10 mouse cellular contexts compared by ENCODE assay signal in the genomic region with DNA sequence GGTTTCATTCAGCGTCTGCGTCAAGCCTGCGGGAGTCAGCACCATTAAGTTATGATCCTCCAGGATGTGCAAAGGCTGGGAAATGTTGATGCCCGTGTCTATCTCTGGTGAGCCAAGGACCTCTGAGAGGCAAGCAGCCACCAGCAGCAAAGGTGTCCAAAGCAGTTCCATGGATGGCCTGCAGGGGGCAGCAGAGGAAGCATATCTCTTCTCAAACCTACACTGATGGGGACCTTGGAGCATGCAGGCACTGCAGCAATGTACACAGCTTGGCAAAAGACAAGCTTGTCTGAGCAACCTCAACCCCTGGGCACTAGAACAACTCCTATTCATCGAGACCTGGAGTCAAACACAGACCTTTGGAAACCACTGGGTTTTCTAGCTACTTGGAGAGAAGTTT. TPM values are rescaled to one million over a fixed set of nuclear protein-coding genes. Genes with fewer than 3 reads are reported as not detected.
DNase-seq lines count a peak whose midpoint lies in the region; ATAC-seq and TF ChIP-seq lines count a peak whose summit lies in the region.
"Had no signal": no experiment of that assay in that cellular context is flagged by ENCODE, and none has a peak within 500 bp of the region (broad histone marks: within the 10 kb centered on the region; RNA-seq: fewer than 3 reads in every experiment).

No protein-coding gene starts in this region.

- peak; percentile 77 for DNase-seq in hindbrain, embryonic 11.5 days (ENCODE audit: low spot score)
- peak; percentile 24 for DNase-seq in embryonic facial prominence, embryonic 14.5 days (ENCODE audit: low spot score)
- DNase-seq in left cerebral cortex, postnatal 4 days: peak; percentile 75
- peak; percentile 22 for DNase-seq in thymus, postnatal 25 days

- H3K9ac ChIP-seq in hindbrain, embryonic 11.5 days (ENCODE audit: low read depth, low read length): no peak overlapping the region
- H3K9ac ChIP-seq in hindbrain, embryonic 13.5 days: no peak overlapping the region
- no peak overlapping the region for H3K9ac ChIP-seq in embryonic facial prominence, embryonic 14.5 days (ENCODE audit: low read depth, low read length)
- no peak overlapping the region for H3K9ac ChIP-seq in kidney, embryonic 14.5 days (ENCODE audit: low read depth, low read length)
- no peak overlapping the region for H3K9ac ChIP-seq in neural tube, embryonic 14.5 days (replicated peaks; ENCODE audit: low read depth, low read length)
- H3K9ac ChIP-seq: embryonic facial prominence, embryonic 15.5 days had no signal

- H3K27ac ChIP-seq in hindbrain, embryonic 11.5 days (ENCODE audit: low read depth, low read length): no peak overlapping the region
- no peak overlapping the region for H3K27ac ChIP-seq in hindbrain, embryonic 13.5 days
- no peak overlapping the region for H3K27ac ChIP-seq in bone marrow macrophage, adult 2 months (ENCODE audit: insufficient read depth, low read depth, low read length)
- H3K27ac ChIP-seq in embryonic facial prominence, embryonic 14.5 days (replicated peaks; ENCODE audit: low read depth, low read length): no peak overlapping the region
- H3K27ac ChIP-seq in kidney, embryonic 14.5 days (ENCODE audit: low read depth, low read length): no peak overlapping the region
- H3K27ac ChIP-seq in neural tube, embryonic 14.5 days (ENCODE audit: low read depth, low read length): no peak overlapping the region
- H3K27ac ChIP-seq: embryonic facial prominence, embryonic 15.5 days had no signal

- no peak for ATAC-seq in hindbrain, embryonic 11.5 days (ENCODE audit: low FRiP score)
- no peak for ATAC-seq in hindbrain, embryonic 13.5 days (ENCODE audit: low FRiP score)
- ATAC-seq in embryonic facial prominence, embryonic 14.5 days (ENCODE audit: low read depth): no peak
- peak; percentile 62 for ATAC-seq in kidney, embryonic 14.5 days (ENCODE audit: low FRiP score, low TSS enrichment)
- ATAC-seq in neural tube, embryonic 14.5 days (ENCODE audit: low read depth): peak; percentile 59; the same call in 1 of the 2 replicates

- H3K4me3 ChIP-seq in hindbrain, embryonic 11.5 days (ENCODE audit: low read depth, low read length): no peak overlapping the region
- no peak overlapping the region for H3K4me3 ChIP-seq in hindbrain, embryonic 13.5 days
- no peak overlapping the region for H3K4me3 ChIP-seq in bone marrow macrophage, adult 2 months (ENCODE audit: insufficient read depth, low read length)
- H3K4me3 ChIP-seq in embryonic facial prominence, embryonic 14.5 days (ENCODE audit: low read depth, low read length): no peak overlapping the region
- H3K4me3 ChIP-seq in kidney, embryonic 14.5 days (ENCODE audit: low read length): no peak overlapping the region
- H3K4me3 ChIP-seq in neural tube, embryonic 14.5 days (ENCODE audit: low read depth, low read length): no peak overlapping the region
- H3K4me3 ChIP-seq: embryonic facial prominence, embryonic 15.5 days had no signal

- 54% methylated on average over 5 of the region's 5 CpGs for WGBS in hindbrain, embryonic 11.5 days
- WGBS in hindbrain, embryonic 13.5 days: 48% methylated on average over 5 of the region's 5 CpGs
- 47% methylated on average over 5 of the region's 5 CpGs for WGBS in embryonic facial prominence, embryonic 14.5 days
- 45% methylated on average over 5 of the region's 5 CpGs for whole genome bisulfite sequencing in kidney, embryonic 14.5 days
- 41% methylated on average over 5 of the region's 5 CpGs for WGBS in neural tube, embryonic 14.5 days

- intact Hi-C loops in left cerebral cortex, postnatal 4 days (cut with DNase I): loop anchor here (5.0 kb wide), 1 partner anchor 507 kb away; no protein-coding TSS in a partner anchor

- H3K27me3 ChIP-seq in hindbrain, embryonic 11.5 days (ENCODE audit: control insufficient read depth, insufficient read depth, low read length): no peaks in the 10 kb centered on the region
- H3K27me3 ChIP-seq in hindbrain, embryonic 13.5 days: 0 out of 2 replicates have a peak, but pooled peaks cover 9% of the 10 kb centered on the region
- no peaks in the 10 kb centered on the region for H3K27me3 ChIP-seq in embryonic facial prominence, embryonic 14.5 days (replicated peaks; ENCODE audit: control insufficient read depth, insufficient read depth, low read length)
- H3K27me3 ChIP-seq in kidney, embryonic 14.5 days (ENCODE audit: control insufficient read depth, insufficient read depth, low read length): no peaks in the 10 kb centered on the region
- H3K27me3 ChIP-seq in neural tube, embryonic 14.5 days (ENCODE audit: control insufficient read depth, insufficient read depth, low read length): no peaks in the 10 kb centered on the region

- no peak for TF ChIP-seq POLR2A in bone marrow macrophage, adult 2 months (IDR thresholded peaks at IDR 0.05; ENCODE audit: borderline replicate concordance, low read depth, low read length)

- no peaks in the 10 kb centered on the region for H3K9me3 ChIP-seq in hindbrain, embryonic 11.5 days (ENCODE audit: control insufficient read depth, low read length)
- H3K9me3 ChIP-seq in hindbrain, embryonic 13.5 days: no peaks in the 10 kb centered on the region
- H3K9me3 ChIP-seq in embryonic facial prominence, embryonic 14.5 days (ENCODE audit: control insufficient read depth, low read length): no peaks in the 10 kb centered on the region
- H3K9me3 ChIP-seq in kidney, embryonic 14.5 days (ENCODE audit: control insufficient read depth, low read length): no peaks in the 10 kb centered on the region
- H3K9me3 ChIP-seq in neural tube, embryonic 14.5 days (ENCODE audit: control insufficient read depth, low read length): no peaks in the 10 kb centered on the region
- H3K9me3 ChIP-seq: embryonic facial prominence, embryonic 15.5 days had no signal

- H3K4me2 ChIP-seq in hindbrain, embryonic 11.5 days (replicated peaks; ENCODE audit: low read depth, low read length): no peak overlapping the region
- no peak overlapping the region for H3K4me2 ChIP-seq in hindbrain, embryonic 13.5 days
- no peak overlapping the region for H3K4me2 ChIP-seq in embryonic facial prominence, embryonic 14.5 days (ENCODE audit: low read depth, low read length)
- no peak overlapping the region for H3K4me2 ChIP-seq in kidney, embryonic 14.5 days (replicated peaks; ENCODE audit: low read depth, low read length)
- no peak overlapping the region for H3K4me2 ChIP-seq in neural tube, embryonic 14.5 days (ENCODE audit: low read depth, low read length)
- H3K4me2 ChIP-seq: embryonic facial prominence, embryonic 15.5 days had no signal

- no peaks in the 10 kb centered on the region for H3K4me1 ChIP-seq in hindbrain, embryonic 11.5 days (replicated peaks; ENCODE audit: control insufficient read depth, insufficient read depth, low read length)
- no peaks in the 10 kb centered on the region for H3K4me1 ChIP-seq in hindbrain, embryonic 13.5 days (replicated peaks)
- no peaks in the 10 kb centered on the region for H3K4me1 ChIP-seq in bone marrow macrophage, adult 2 months (ENCODE audit: control insufficient read depth, insufficient read depth, low read length)
- no peaks in the 10 kb centered on the region for H3K4me1 ChIP-seq in embryonic facial prominence, embryonic 14.5 days (ENCODE audit: control insufficient read depth, insufficient read depth, low read length)
- H3K4me1 ChIP-seq in kidney, embryonic 14.5 days (ENCODE audit: control insufficient read depth, insufficient read depth, low read length): no peaks in the 10 kb centered on the region
- no peaks in the 10 kb centered on the region for H3K4me1 ChIP-seq in neural tube, embryonic 14.5 days (ENCODE audit: control insufficient read depth, insufficient read depth, low read length)
- H3K4me1 ChIP-seq: embryonic facial prominence, embryonic 15.5 days had no signal

- peak; percentile 56 for TF ChIP-seq CTCF in bone marrow macrophage, adult 2 months (IDR thresholded peaks at IDR 0.05; ENCODE audit: low read depth, low read length)

- no peaks in the 10 kb centered on the region for H3K36me3 ChIP-seq in hindbrain, embryonic 11.5 days (ENCODE audit: control insufficient read depth, insufficient read depth, low read length)
- H3K36me3 ChIP-seq in hindbrain, embryonic 13.5 days: no peaks in the 10 kb centered on the region
- no peaks in the 10 kb centered on the region for H3K36me3 ChIP-seq in embryonic facial prominence, embryonic 14.5 days (ENCODE audit: control insufficient read depth, insufficient read depth, low read length)
- H3K36me3 ChIP-seq in kidney, embryonic 14.5 days (ENCODE audit: control insufficient read depth, insufficient read depth, low read length): no peaks in the 10 kb centered on the region
- H3K36me3 ChIP-seq in neural tube, embryonic 14.5 days (ENCODE audit: control insufficient read depth, insufficient read depth, low read length): no peaks in the 10 kb centered on the region
- H3K36me3 ChIP-seq: embryonic facial prominence, embryonic 15.5 days had no signal

RNA-seq across cellular contexts. Expression of a gene that starts 0.4 kb away (rescaled TPM):
- polyA plus RNA-seq in hindbrain, embryonic 11.5 days (2014; fragmentation: Nextera tagmentation; extraction: Ambion mirVana): not detected in 2 replicates
- polyA plus RNA-seq in hindbrain, embryonic 13.5 days (2015; fragmentation: Nextera tagmentation; extraction: Ambion mirVana): not detected in 2 replicates
- polyA plus RNA-seq in bone marrow macrophage, adult 2 months (2012; ENCODE audit: insufficient read depth, insufficient read length, missing spikeins): not detected in 2 replicates
- polyA plus RNA-seq in embryonic facial prominence, embryonic 14.5 days (2014; fragmentation: Nextera tagmentation; extraction: Ambion mirVana): 0.15 and 0.20 TPM in 2 replicates
- 0.11 and 0.19 TPM in 2 replicates for polyA plus RNA-seq in kidney, embryonic 14.5 days (2014; fragmentation: Nextera tagmentation; extraction: Ambion mirVana)
- total RNA-seq in left cerebral cortex, postnatal 4 days (2021): not detected
- 0.08 TPM in 1 of 2 replicates, not detected in the other for polyA plus RNA-seq in neural tube, embryonic 14.5 days (2014; fragmentation: Nextera tagmentation; extraction: Ambion mirVana)
- total RNA-seq: neutrophil, adult 5-6 weeks had no signal
- polyA plus RNA-seq: embryonic facial prominence, embryonic 15.5 days had no signal

RNA-seq across cellular contexts. Expression of a gene that starts 3.6 kb away (rescaled TPM):
- polyA plus RNA-seq in hindbrain, embryonic 11.5 days (2014; fragmentation: Nextera tagmentation; extraction: Ambion mirVana): 0.28 TPM in 1 of 2 replicates, not detected in the other
- polyA plus RNA-seq in hindbrain, embryonic 13.5 days (2015; fragmentation: Nextera tagmentation; extraction: Ambion mirVana): 0.14 and 0.32 TPM in 2 replicates
- not detected in 2 replicates for polyA plus RNA-seq in bone marrow macrophage, adult 2 months (2012; ENCODE audit: insufficient read depth, insufficient read length, missing spikeins)
- not detected in 2 replicates for polyA plus RNA-seq in embryonic facial prominence, embryonic 14.5 days (2014; fragmentation: Nextera tagmentation; extraction: Ambion mirVana)
- polyA plus RNA-seq in kidney, embryonic 14.5 days (2014; fragmentation: Nextera tagmentation; extraction: Ambion mirVana): not detected in 2 replicates
- not detected for total RNA-seq in left cerebral cortex, postnatal 4 days (2021)
- 0.19 and 0.47 TPM in 2 replicates for polyA plus RNA-seq in neural tube, embryonic 14.5 days (2014; fragmentation: Nextera tagmentation; extraction: Ambion mirVana)
- total RNA-seq: neutrophil, adult 5-6 weeks had no signal
- polyA plus RNA-seq: embryonic facial prominence, embryonic 15.5 days had no signal

RNA-seq across cellular contexts. Expression of a gene that starts 34.5 kb away (rescaled TPM):
- not detected in 2 replicates for polyA plus RNA-seq in hindbrain, embryonic 11.5 days (2014; fragmentation: Nextera tagmentation; extraction: Ambion mirVana)
- not detected in 2 replicates for polyA plus RNA-seq in hindbrain, embryonic 13.5 days (2015; fragmentation: Nextera tagmentation; extraction: Ambion mirVana)
- not detected in 2 replicates for polyA plus RNA-seq in bone marrow macrophage, adult 2 months (2012; ENCODE audit: insufficient read depth, insufficient read length, missing spikeins)
- polyA plus RNA-seq in embryonic facial prominence, embryonic 14.5 days (2014; fragmentation: Nextera tagmentation; extraction: Ambion mirVana): not detected in 2 replicates
- 4.6 and 10.4 TPM in 2 replicates for polyA plus RNA-seq in kidney, embryonic 14.5 days (2014; fragmentation: Nextera tagmentation; extraction: Ambion mirVana)
- not detected for total RNA-seq in left cerebral cortex, postnatal 4 days (2021)
- not detected in 2 replicates for polyA plus RNA-seq in neural tube, embryonic 14.5 days (2014; fragmentation: Nextera tagmentation; extraction: Ambion mirVana)
- total RNA-seq: neutrophil, adult 5-6 weeks had no signal

RNA-seq across cellular contexts. Expression of a gene that starts 40.6 kb away (rescaled TPM):
- polyA plus RNA-seq in hindbrain, embryonic 11.5 days (2014; fragmentation: Nextera tagmentation; extraction: Ambion mirVana): not detected in 2 replicates
- not detected in 2 replicates for polyA plus RNA-seq in hindbrain, embryonic 13.5 days (2015; fragmentation: Nextera tagmentation; extraction: Ambion mirVana)
- polyA plus RNA-seq in bone marrow macrophage, adult 2 months (2012; ENCODE audit: insufficient read depth, insufficient read length, missing spikeins): not detected in 2 replicates
- polyA plus RNA-seq in embryonic facial prominence, embryonic 14.5 days (2014; fragmentation: Nextera tagmentation; extraction: Ambion mirVana): 0.13 TPM in 1 of 2 replicates, not detected in the other
- polyA plus RNA-seq in kidney, embryonic 14.5 days (2014; fragmentation: Nextera tagmentation; extraction: Ambion mirVana): 1.2 and 1.7 TPM in 2 replicates
- not detected for total RNA-seq in left cerebral cortex, postnatal 4 days (2021)
- not detected in 2 replicates for polyA plus RNA-seq in neural tube, embryonic 14.5 days (2014; fragmentation: Nextera tagmentation; extraction: Ambion mirVana)
- total RNA-seq: neutrophil, adult 5-6 weeks had no signal
- polyA plus RNA-seq: embryonic facial prominence, embryonic 15.5 days had no signal

Comparison
In these comparisons a context has a peak if more than half of its experiments do, and no peak if none do; other contexts are left out.
1. ATAC-seq: peak in kidney, embryonic 14.5 days (single experiment) and neural tube, embryonic 14.5 days (single experiment); none in hindbrain, embryonic 11.5 days (single experiment), hindbrain, embryonic 13.5 days (single experiment) and embryonic facial prominence, embryonic 14.5 days (single experiment).
2. DNase-seq: peak in every context shown above with its lines; median percentile 77 in hindbrain, embryonic 11.5 days; 75 in left cerebral cortex, postnatal 4 days; 24 in embryonic facial prominence, embryonic 14.5 days; 22 in thymus, postnatal 25 days.